10 mouse cellular contexts compared by ENCODE assay signal in genomic region chr9:117583638-117584037, GRCm38 (mm10). TPM values are rescaled to one million over a fixed set of nuclear protein-coding genes. Genes with fewer than 3 reads are reported as not detected.
DNase-seq lines count a peak whose midpoint lies in the region; ATAC-seq and TF ChIP-seq lines count a peak whose summit lies in the region.
"Had no signal": no experiment of that assay in that cellular context is flagged by ENCODE, and none has a peak within 500 bp of the region (broad histone marks: within the 10 kb centered on the region; RNA-seq: fewer than 3 reads in every experiment).

No protein-coding gene starts in this region.

- no peak overlapping the region for H3K4me3 ChIP-seq in hindbrain, embryonic 11.5 days (ENCODE audit: low read depth, low read length)
- no peak overlapping the region for H3K4me3 ChIP-seq in hindbrain, embryonic 12.5 days
- H3K4me3 ChIP-seq in lung, embryonic 15.5 days, result no peak overlapping the region
- no peak overlapping the region for H3K4me3 ChIP-seq in lung, adult 2 months (replicated peaks; ENCODE audit: extremely low read depth, low read depth, low read length)
- H3K4me3 ChIP-seq in embryonic facial prominence, embryonic 14.5 days (ENCODE audit: low read depth, low read length), result no peak overlapping the region
- H3K4me3 ChIP-seq: heart, embryonic 10.5 days had no signal

- WGBS in hindbrain, embryonic 11.5 days, result 76% methylated on average over 7 of the region's 7 CpGs
- WGBS in hindbrain, embryonic 12.5 days, result 86% methylated on average over 7 of the region's 7 CpGs
- 32% methylated on average over 7 of the region's 7 CpGs for WGBS in lung, embryonic 15.5 days
- 43% methylated on average over 7 of the region's 7 CpGs for WGBS in lung, adult 2 months
- WGBS in embryonic facial prominence, embryonic 14.5 days, result 57% methylated on average over 7 of the region's 7 CpGs

- H3K4me2 ChIP-seq in hindbrain, embryonic 11.5 days (replicated peaks; ENCODE audit: low read depth, low read length), result no peak overlapping the region
- H3K4me2 ChIP-seq in hindbrain, embryonic 12.5 days (replicated peaks), result no peak overlapping the region
- H3K4me2 ChIP-seq in lung, embryonic 15.5 days, result no peak overlapping the region
- no peak overlapping the region for H3K4me2 ChIP-seq in embryonic facial prominence, embryonic 14.5 days (ENCODE audit: low read depth, low read length)

- TF ChIP-seq CTCF in lung, adult 2 months (IDR thresholded peaks at IDR 0.05; ENCODE audit: insufficient read depth, low read length), result no peak

- no peaks in the 10 kb centered on the region for H3K27me3 ChIP-seq in hindbrain, embryonic 11.5 days (ENCODE audit: control insufficient read depth, insufficient read depth, low read length)
- H3K27me3 ChIP-seq in hindbrain, embryonic 12.5 days, result no peaks in the 10 kb centered on the region
- no peaks in the 10 kb centered on the region for H3K27me3 ChIP-seq in lung, embryonic 15.5 days
- H3K27me3 ChIP-seq in embryonic facial prominence, embryonic 14.5 days (replicated peaks; ENCODE audit: control insufficient read depth, insufficient read depth, low read length), result no peaks in the 10 kb centered on the region

- peak; percentile 31 for DNase-seq in hindbrain, embryonic 11.5 days (ENCODE audit: low spot score)
- no peak for DNase-seq in lung, adult 2 months
- DNase-seq in embryonic facial prominence, embryonic 14.5 days (ENCODE audit: low spot score), result peak; percentile 90
- DNase-seq in right cerebral cortex, postnatal 14 days, result peak; percentile 17
- no peak for DNase-seq in c-Kit-positive CD71-positive TER-119-positive erythroid progenitor cells, embryonic 14.5 days (ENCODE audit: low spot score)
- DNase-seq: cerebellum, adult 9-11 months had no signal

- no peak for TF ChIP-seq POLR2A in lung, adult 2 months (IDR thresholded peaks at IDR 0.05; ENCODE audit: borderline replicate concordance, extremely low read depth, low read depth, low read length)

- no peaks in the 10 kb centered on the region for H3K4me1 ChIP-seq in hindbrain, embryonic 11.5 days (replicated peaks; ENCODE audit: control insufficient read depth, insufficient read depth, low read length)
- H3K4me1 ChIP-seq in hindbrain, embryonic 12.5 days, result no peaks in the 10 kb centered on the region
- no peaks in the 10 kb centered on the region for H3K4me1 ChIP-seq in lung, embryonic 15.5 days
- H3K4me1 ChIP-seq in lung, adult 2 months (ENCODE audit: control insufficient read depth, insufficient read depth, low read length), result no peaks in the 10 kb centered on the region
- H3K4me1 ChIP-seq in embryonic facial prominence, embryonic 14.5 days (ENCODE audit: control insufficient read depth, insufficient read depth, low read length), result no peaks in the 10 kb centered on the region
- H3K4me1 ChIP-seq: heart, embryonic 10.5 days had no signal

- no peak for ATAC-seq in hindbrain, embryonic 11.5 days (ENCODE audit: low FRiP score)
- no peak for ATAC-seq in hindbrain, embryonic 12.5 days (ENCODE audit: low FRiP score)
- ATAC-seq in lung, embryonic 15.5 days (ENCODE audit: borderline replicate concordance, extremely low read depth, low FRiP score, low TSS enrichment), result peak; percentile 67
- ATAC-seq in embryonic facial prominence, embryonic 14.5 days (ENCODE audit: low read depth), result peak; percentile 53; the same call in 1 of the 2 replicates
- ATAC-seq in megakaryocyte-erythroid progenitor cell, adult 5-6 weeks (replicated peaks; ENCODE audit: low FRiP score, low TSS enrichment, poor library complexity, severe bottlenecking), result no peak

- no peaks in the 10 kb centered on the region for H3K36me3 ChIP-seq in hindbrain, embryonic 11.5 days (ENCODE audit: control insufficient read depth, insufficient read depth, low read length)
- H3K36me3 ChIP-seq in hindbrain, embryonic 12.5 days, result no peaks in the 10 kb centered on the region
- no peaks in the 10 kb centered on the region for H3K36me3 ChIP-seq in lung, embryonic 15.5 days
- no peaks in the 10 kb centered on the region for H3K36me3 ChIP-seq in embryonic facial prominence, embryonic 14.5 days (ENCODE audit: control insufficient read depth, insufficient read depth, low read length)
- H3K36me3 ChIP-seq: heart, embryonic 10.5 days had no signal

- no peak overlapping the region for H3K9ac ChIP-seq in hindbrain, embryonic 11.5 days (ENCODE audit: low read depth, low read length)
- H3K9ac ChIP-seq in hindbrain, embryonic 12.5 days, result no peak overlapping the region
- H3K9ac ChIP-seq in lung, embryonic 15.5 days, result no peak overlapping the region
- no peak overlapping the region for H3K9ac ChIP-seq in embryonic facial prominence, embryonic 14.5 days (ENCODE audit: low read depth, low read length)

- no peak overlapping the region for H3K27ac ChIP-seq in hindbrain, embryonic 11.5 days (ENCODE audit: low read depth, low read length)
- H3K27ac ChIP-seq in hindbrain, embryonic 12.5 days, result no peak overlapping the region
- H3K27ac ChIP-seq in lung, embryonic 15.5 days, result no peak overlapping the region
- no peak overlapping the region for H3K27ac ChIP-seq in embryonic facial prominence, embryonic 14.5 days (replicated peaks; ENCODE audit: low read depth, low read length)
- H3K27ac ChIP-seq: heart, embryonic 10.5 days had no signal

- H3K9me3 ChIP-seq in hindbrain, embryonic 11.5 days (ENCODE audit: control insufficient read depth, low read length), result no peaks in the 10 kb centered on the region
- H3K9me3 ChIP-seq in hindbrain, embryonic 12.5 days (replicated peaks), result peaks cover 6% of the 10 kb centered on the region; the same call in 1 of the 2 replicates
- no peaks in the 10 kb centered on the region for H3K9me3 ChIP-seq in lung, embryonic 15.5 days
- H3K9me3 ChIP-seq in embryonic facial prominence, embryonic 14.5 days (ENCODE audit: control insufficient read depth, low read length), result peaks cover 7% of the 10 kb centered on the region; the same call in 1 of the 2 replicates
- H3K9me3 ChIP-seq: heart, embryonic 10.5 days had no signal

RNA-seq across cellular contexts. Expression of gene Rbms3, which starts 46.1 kb away (rescaled TPM):
- 34.9 and 38.4 TPM in 2 replicates for polyA plus RNA-seq in hindbrain, embryonic 11.5 days (2014; fragmentation: Nextera tagmentation; extraction: Ambion mirVana)
- polyA plus RNA-seq in hindbrain, embryonic 12.5 days (2016; fragmentation: Nextera tagmentation; extraction: Ambion mirVana), result 58.7 and 68.1 TPM in 2 replicates
- 95.3 and 105 TPM in 2 replicates for polyA plus RNA-seq in lung, embryonic 15.5 days (2015; fragmentation: Nextera tagmentation; extraction: Ambion mirVana)
- 35.8 and 36.1 TPM in 2 replicates for polyA plus RNA-seq in lung, adult 2 months (2012; rRNA removed)
- polyA plus RNA-seq in embryonic facial prominence, embryonic 14.5 days (2014; fragmentation: Nextera tagmentation; extraction: Ambion mirVana), result 86.1 and 98.9 TPM in 2 replicates
- total RNA-seq in megakaryocyte-erythroid progenitor cell, adult 5-6 weeks (2014; fragmentation: Nextera tagmentation), result not detected in 2 replicates
- not detected in 2 replicates for total RNA-seq in megakaryocyte-erythroid progenitor cell, adult 5-6 weeks (2017)

Comparison
In these comparisons a context has a peak if more than half of its experiments do, and no peak if none do; other contexts are left out.
1. ATAC-seq: peak in lung, embryonic 15.5 days (single experiment) and embryonic facial prominence, embryonic 14.5 days (single experiment); none in hindbrain, embryonic 11.5 days (single experiment), hindbrain, embryonic 12.5 days (single experiment) and megakaryocyte-erythroid progenitor cell, adult 5-6 weeks (single experiment).
2. DNase-seq: peak in hindbrain, embryonic 11.5 days (single experiment), embryonic facial prominence, embryonic 14.5 days (single experiment) and right cerebral cortex, postnatal 14 days (single experiment); none in lung, adult 2 months (single experiment) and c-Kit-positive CD71-positive TER-119-positive erythroid progenitor cells, embryonic 14.5 days (single experiment).